Mouse (Mus musculus): ENCODE data around the gene Acss1.

- no peak for TF ChIP-seq CTCF (IDR thresholded peaks at IDR 0.05; ENCODE audit: low read depth, low read length)
- no peak for TF ChIP-seq GATA2 (IDR thresholded peaks at IDR 0.05; ENCODE audit: borderline replicate concordance, low read depth, low read length)
- TF ChIP-seq POLR2AphosphoS5 (IDR thresholded peaks at IDR 0.05; ENCODE audit: insufficient replicate concordance, low read depth, low read length) = no peak
- no peak for TF ChIP-seq GATA1 (IDR thresholded peaks at IDR 0.05; ENCODE audit: borderline replicate concordance, low read length)
- no peak for TF ChIP-seq TAL1 (conservative IDR thresholded peaks at IDR 0.05; ENCODE audit: low read depth, low read length)
Observed at GRCm38 (mm10) chr2:150660049-150660448, 8.3 kb downstream of the Acss1 start.
